Mouse (Mus musculus) heart, embryonic 16.5 days (tissue): ENCODE data around the gene Tifa. TPM values are rescaled to one million over a fixed set of nuclear protein-coding genes. Genes with fewer than 3 reads are reported as not detected.

Experiments used
- ATAC-seq: fragments of 200-750 bp; cut with Nextera tagmentation; replicated peaks from 2 replicates; pipeline ENCODE4 v1.8.0; 2017; ENCODE audit warnings: moderate number of reproducible peaks; ENCODE audit not compliant: insufficient read depth, low FRiP score; ENCODE audit errors: extremely low read depth
- H3K27ac ChIP-seq: fragments of 300-500 bp; sonication (generic); 2 replicates; pipeline ENCODE4 v1.5.1; 2014; ENCODE audit warnings: mild to moderate bottlenecking, low read length, control low read depth, moderate library complexity
- H3K27me3 ChIP-seq: fragments of 300-500 bp; sonication (generic); 2 replicates; pipeline ENCODE4 v1.6.1; 2014; ENCODE audit warnings: low read length, mixed read lengths; ENCODE audit not compliant: control insufficient read depth, insufficient read depth
- H3K36me3 ChIP-seq: fragments of 300-500 bp; sonication (generic); 2 replicates; pipeline ENCODE4 v1.6.1; 2014; ENCODE audit not compliant: control insufficient read depth, insufficient read depth
- H3K4me1 ChIP-seq: fragments of 300-500 bp; sonication (generic); 2 replicates; pipeline ENCODE4 v1.6.1; 2014; ENCODE audit warnings: low read length, mixed read lengths; ENCODE audit not compliant: control insufficient read depth, insufficient read depth
- H3K4me2 ChIP-seq: fragments of 300-500 bp; sonication (generic); 2 replicates; pipeline ENCODE4 v1.6.1; 2014; ENCODE audit warnings: low read depth, mild to moderate bottlenecking, control low read depth, low read length
- H3K4me3 ChIP-seq: fragments of 300-500 bp; sonication (generic); 2 replicates; pipeline ENCODE4 v1.5.1; 2014; ENCODE audit warnings: mild to moderate bottlenecking, control low read depth, low read length
- H3K9ac ChIP-seq: fragments of 300-500 bp; sonication (generic); 2 replicates; pipeline ENCODE4 v1.6.1; 2014; ENCODE audit warnings: low read length, control low read depth
- H3K9me3 ChIP-seq: fragments of 300-500 bp; sonication (generic); replicated peaks from 2 replicates; pipeline ENCODE4 v1.6.1; 2016; ENCODE audit warnings: low read length; ENCODE audit not compliant: control insufficient read depth
- WGBS: fragments of 180-500 bp; shearing (Covaris S2); extraction: QIAGEN DNeasy Blood & Tissue Kit; methylation state at CpG from one replicate; pipeline ENCODE4 v1.1.7; 2014; 5-methylcytosine and 5-hydroxymethylcytosine counted together
- polyA plus RNA-seq: library from polyadenylated mRNA; unstranded; fragments of >200 nt; fragmentation: Nextera tagmentation; extraction: Ambion mirVana; gene quantifications from 2 replicates; pipeline ENCODE4 v1.2.1, GENCODE M21; 2015

Tifa gene
- polyA plus RNA-seq, 1 experiment from 2014 or later: 4.0 TPM

DNA sequence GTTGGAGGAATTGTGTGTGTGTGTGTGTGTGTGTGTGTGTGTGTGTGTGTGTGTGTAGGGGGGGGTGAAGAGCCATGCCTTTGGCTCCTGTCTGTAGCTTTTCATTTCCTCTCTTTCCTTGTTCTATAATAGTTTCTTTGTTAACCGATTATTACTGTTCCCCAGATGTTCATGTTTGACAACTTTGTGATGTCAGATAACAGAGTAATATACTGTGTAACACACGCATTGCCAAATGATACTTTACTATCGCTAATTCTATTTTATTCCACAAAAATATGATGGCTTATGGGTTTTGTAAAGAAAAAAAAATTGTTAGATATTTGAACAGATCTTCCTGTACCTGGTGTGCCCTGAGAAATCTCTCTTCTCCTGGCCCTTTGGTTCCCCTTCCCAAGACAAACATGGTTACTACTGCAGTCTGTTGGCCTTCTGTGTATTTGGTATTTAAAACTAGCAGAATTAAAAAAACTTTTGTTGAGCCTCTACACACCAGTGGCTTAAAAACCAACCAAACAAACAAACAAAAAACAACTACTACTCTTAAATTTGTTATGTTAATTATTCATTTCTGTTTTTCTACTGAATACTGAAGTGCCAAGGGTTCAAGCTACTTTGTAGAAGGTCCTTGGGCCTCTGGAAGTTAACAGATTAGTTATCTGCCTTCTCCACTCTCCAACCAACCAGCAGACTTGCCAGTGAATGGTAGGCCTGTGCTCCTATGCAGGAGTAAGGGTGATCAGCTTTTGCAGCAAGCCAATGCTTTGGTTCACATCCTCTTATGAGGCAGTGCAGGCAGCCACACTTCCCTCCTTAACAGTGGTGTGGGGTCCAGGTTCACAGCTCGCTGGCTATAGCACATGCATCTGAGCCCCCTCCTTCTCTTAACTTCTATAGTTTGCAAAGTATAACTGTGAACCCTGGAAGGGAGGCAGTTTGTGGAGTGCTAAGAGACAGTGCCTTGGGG is 2.3 kb downstream of the Tifa start:
- Histone ChIP-seq H3K36me3 (no peaks in the 10 kb centered on the region), H3K9ac (no peak overlapping the region), H3K27ac (no peak overlapping the region), H3K4me2 (peak overlapping the region; percentile 100; the same call in 1 of the 2 replicates), H3K4me3 (peak overlapping the region; percentile 73; the same call in 1 of the 2 replicates), H3K4me1 (peaks cover 3% of the 10 kb centered on the region), H3K9me3 (peaks cover 3% of the 10 kb centered on the region; the same call in 1 of the 2 replicates), H3K27me3 (peaks cover 6% of the 10 kb centered on the region; the same call in 1 of the 2 replicates)
- ATAC-seq: no peak
- 61% methylated on average over 4 of the region's 4 CpGs for WGBS

DNA sequence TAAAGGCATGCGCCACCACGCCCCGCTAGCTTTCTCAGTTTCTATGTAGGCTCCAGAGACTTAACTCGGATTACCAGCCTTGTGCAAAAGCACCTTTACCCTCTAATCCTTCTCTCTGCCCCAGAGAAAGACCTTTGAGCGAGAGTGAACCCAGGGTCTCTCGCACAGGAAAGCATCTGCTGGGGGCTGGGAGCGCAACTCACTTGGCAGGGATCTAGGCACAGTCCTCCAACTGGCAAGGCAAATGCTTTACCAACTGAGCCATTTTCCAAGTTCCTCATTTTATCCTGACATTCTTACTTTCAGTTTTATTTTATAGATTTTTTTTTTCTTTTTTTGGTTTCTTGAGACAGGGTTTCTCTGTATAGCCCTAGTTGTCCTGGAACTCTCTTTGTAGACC is 3.4 kb downstream of the Tifa start:
- WGBS: 83% methylated on average over 7 of the region's 7 CpGs
- H3K4me2 ChIP-seq: no peak overlapping the region
- peaks cover 6% of the 10 kb centered on the region; the same call in 1 of the 2 replicates for H3K27me3 ChIP-seq
- H3K27ac ChIP-seq: no peak overlapping the region
- no peak overlapping the region for H3K9ac ChIP-seq
- ATAC-seq: no peak
- no peaks in the 10 kb centered on the region for H3K36me3 ChIP-seq
- H3K9me3 ChIP-seq: peaks cover 3% of the 10 kb centered on the region; the same call in 1 of the 2 replicates
- peaks cover 3% of the 10 kb centered on the region for H3K4me1 ChIP-seq
- H3K4me3 ChIP-seq: no peak overlapping the region

DNA sequence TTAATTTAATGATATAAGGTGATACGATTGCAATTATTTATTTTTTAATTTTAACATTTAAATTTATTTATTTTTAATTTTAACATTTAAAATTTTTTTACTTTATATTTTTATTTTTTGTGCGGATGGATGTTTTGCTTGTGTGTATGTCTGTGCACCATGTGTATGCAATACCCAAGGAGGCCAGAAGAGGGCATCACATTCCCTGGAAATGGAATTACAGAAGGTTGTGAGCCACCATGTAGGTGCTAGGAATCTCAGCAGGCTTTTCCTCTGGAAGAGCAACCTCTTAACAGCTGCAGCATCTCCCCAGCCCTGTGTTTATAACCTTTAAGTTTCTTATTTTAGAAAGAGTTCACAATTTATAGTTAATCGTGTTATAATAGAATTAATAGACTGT is 6.2 kb downstream of the Tifa start:
- Histone ChIP-seq H3K4me1 (no peaks in the 10 kb centered on the region; the same call in 1 of the 2 replicates), H3K36me3 (no peaks in the 10 kb centered on the region), H3K4me3 (no peak overlapping the region), H3K9ac (no peak overlapping the region), H3K9me3 (peaks cover 3% of the 10 kb centered on the region; the same call in 1 of the 2 replicates), H3K27me3 (no peaks in the 10 kb centered on the region), H3K27ac (no peak overlapping the region), H3K4me2 (no peak overlapping the region)
- ATAC-seq: no peak
- WGBS: 91% methylated on average over 3 of the region's 3 CpGs

DNA sequence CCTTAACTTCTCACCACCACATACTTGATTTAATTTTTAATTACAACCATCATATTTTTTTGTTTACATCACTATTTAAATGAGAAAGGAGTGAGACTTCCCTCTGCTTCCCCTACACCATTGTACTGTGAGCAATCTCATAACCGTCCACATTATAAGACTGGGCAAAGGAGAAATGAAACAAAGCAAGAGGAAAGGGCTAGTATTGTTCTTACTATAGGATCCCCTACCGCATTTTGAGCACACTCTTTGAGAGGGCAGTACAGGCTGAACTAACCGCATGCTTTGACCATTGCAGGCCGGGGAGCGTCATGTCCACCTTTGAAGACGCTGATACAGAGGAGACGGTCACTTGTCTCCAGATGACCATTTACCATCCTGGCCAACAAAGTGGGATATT is 6.7 kb downstream of the Tifa start:
- no peaks in the 10 kb centered on the region for H3K36me3 ChIP-seq
- H3K9ac ChIP-seq: no peak overlapping the region
- no peak overlapping the region for H3K27ac ChIP-seq
- WGBS: 92% methylated on average over 7 of the region's 7 CpGs
- no peaks in the 10 kb centered on the region for H3K27me3 ChIP-seq
- peaks cover 3% of the 10 kb centered on the region; the same call in 1 of the 2 replicates for H3K9me3 ChIP-seq
- ATAC-seq: no peak
- H3K4me2 ChIP-seq: no peak overlapping the region
- H3K4me1 ChIP-seq: no peaks in the 10 kb centered on the region
- no peak overlapping the region for H3K4me3 ChIP-seq

DNA sequence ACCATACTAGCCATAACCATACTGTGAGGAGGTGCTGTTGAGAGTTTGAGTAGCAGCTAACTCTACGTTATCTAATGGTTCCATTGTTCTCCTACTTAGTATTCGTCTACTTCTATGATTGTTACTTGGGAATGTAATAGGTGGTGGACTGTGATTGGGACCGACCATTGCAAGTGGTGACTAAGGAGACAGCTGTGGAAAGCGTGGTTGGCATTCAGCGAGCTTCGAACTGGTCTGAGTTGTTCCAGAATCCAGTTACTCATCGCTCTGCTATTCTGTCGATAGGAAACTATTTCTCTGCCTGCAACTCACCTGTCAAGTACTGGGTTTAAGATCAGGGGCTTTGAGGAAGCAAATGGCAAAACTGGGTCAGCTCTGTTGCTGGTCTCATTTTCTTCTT is 11.6 kb downstream of the Tifa start:
- ATAC-seq: no peak
- 82% methylated on average over 8 of the region's 8 CpGs for WGBS

DNA sequence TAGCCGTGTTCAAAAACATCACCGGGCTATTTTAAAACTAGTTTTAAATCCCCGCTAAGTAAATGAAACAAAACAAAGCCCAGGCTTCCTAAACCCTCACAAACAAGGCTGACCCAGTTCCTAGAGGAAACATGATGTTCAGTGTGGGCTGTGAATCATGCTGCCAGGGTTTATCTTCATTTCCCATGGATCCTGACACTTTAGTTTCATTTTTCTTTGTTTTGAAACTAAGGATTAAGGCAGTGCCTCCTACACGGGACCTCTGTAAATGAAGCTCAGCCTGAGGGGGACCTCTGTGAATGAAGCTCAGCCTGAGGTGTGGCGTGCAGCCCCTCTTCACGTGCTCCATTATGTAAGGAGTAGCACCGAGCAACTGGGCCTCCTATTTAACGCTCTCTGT is 13.2 kb downstream of the Tifa start:
- no peak for ATAC-seq

More for the DNA sequence above, 11.6 kb downstream of the Tifa start:
- Histone ChIP-seq H3K9ac (no peak overlapping the region), H3K36me3 (no peaks in the 10 kb centered on the region), H3K27me3 (no peaks in the 10 kb centered on the region), H3K4me3 (no peak overlapping the region), H3K27ac (no peak overlapping the region), H3K9me3 (no peaks in the 10 kb centered on the region), H3K4me1 (no peaks in the 10 kb centered on the region), H3K4me2 (no peak overlapping the region)

DNA sequence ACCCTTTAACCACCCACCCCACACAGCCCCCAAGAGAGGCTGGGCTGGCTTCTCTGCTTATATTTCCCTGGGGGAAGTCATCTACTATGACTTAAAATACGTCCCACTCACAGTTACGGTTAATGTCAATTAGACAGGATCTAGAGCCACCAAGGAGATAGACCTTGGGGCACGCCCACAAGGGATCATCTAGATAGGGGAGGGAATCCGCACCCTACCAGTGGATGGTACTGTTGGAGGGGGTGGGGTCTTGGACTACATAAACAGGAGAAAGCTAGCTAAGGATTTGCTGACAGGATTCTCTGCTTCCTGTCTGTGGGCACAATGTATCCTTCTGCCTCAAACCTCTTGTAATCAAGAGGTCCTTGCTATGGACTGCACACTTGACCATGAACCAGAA is 14.8 kb downstream of the Tifa start:
- Histone ChIP-seq H3K9me3 (no peaks in the 10 kb centered on the region), H3K4me2 (no peak overlapping the region), H3K9ac (no peak overlapping the region), H3K4me3 (no peak overlapping the region), H3K27me3 (no peaks in the 10 kb centered on the region), H3K27ac (no peak overlapping the region), H3K36me3 (peaks cover 15% of the 10 kb centered on the region; the same call in 1 of the 2 replicates), H3K4me1 (no peaks in the 10 kb centered on the region)
- ATAC-seq: no peak
- 86% methylated on average over 4 of the region's 4 CpGs for WGBS

More for the DNA sequence above, 13.2 kb downstream of the Tifa start:
- Histone ChIP-seq H3K27ac (no peak overlapping the region), H3K4me2 (peak overlapping the region; percentile 37), H3K27me3 (no peaks in the 10 kb centered on the region), H3K4me1 (no peaks in the 10 kb centered on the region), H3K9ac (no peak overlapping the region), H3K36me3 (peaks cover 6% of the 10 kb centered on the region; the same call in 1 of the 2 replicates), H3K4me3 (no peak overlapping the region; the same call in 1 of the 2 replicates), H3K9me3 (no peaks in the 10 kb centered on the region)
- WGBS: 40% methylated on average over 8 of the region's 8 CpGs

DNA sequence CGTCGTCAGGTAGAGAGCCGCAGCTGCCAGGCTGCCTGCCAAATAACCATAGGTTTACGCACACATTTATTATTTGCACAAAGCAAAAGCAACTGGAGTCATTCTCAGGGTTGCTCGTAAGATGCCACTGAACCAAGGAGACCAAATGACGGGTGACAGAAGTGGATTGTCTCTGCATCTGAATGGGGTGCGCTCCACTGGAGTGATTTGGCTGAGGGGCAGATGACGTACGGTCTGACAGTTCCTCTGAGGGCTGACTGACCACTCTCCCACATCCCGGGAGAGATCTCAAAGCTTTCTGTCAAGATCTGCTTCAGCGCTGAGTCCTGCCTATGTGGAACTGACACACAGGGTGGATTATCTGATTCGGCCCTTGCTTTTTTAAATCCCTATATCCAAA is 15.5 kb downstream of the Tifa start:
- H3K9me3 ChIP-seq: no peaks in the 10 kb centered on the region
- H3K27ac ChIP-seq: no peak overlapping the region
- H3K4me1 ChIP-seq: no peaks in the 10 kb centered on the region
- WGBS: 85% methylated on average over 12 of the region's 12 CpGs
- H3K36me3 ChIP-seq: peaks cover 15% of the 10 kb centered on the region; the same call in 1 of the 2 replicates
- H3K4me2 ChIP-seq: no peak overlapping the region
- no peak overlapping the region for H3K4me3 ChIP-seq
- H3K9ac ChIP-seq: no peak overlapping the region
- H3K27me3 ChIP-seq: no peaks in the 10 kb centered on the region
- ATAC-seq: no peak

DNA sequence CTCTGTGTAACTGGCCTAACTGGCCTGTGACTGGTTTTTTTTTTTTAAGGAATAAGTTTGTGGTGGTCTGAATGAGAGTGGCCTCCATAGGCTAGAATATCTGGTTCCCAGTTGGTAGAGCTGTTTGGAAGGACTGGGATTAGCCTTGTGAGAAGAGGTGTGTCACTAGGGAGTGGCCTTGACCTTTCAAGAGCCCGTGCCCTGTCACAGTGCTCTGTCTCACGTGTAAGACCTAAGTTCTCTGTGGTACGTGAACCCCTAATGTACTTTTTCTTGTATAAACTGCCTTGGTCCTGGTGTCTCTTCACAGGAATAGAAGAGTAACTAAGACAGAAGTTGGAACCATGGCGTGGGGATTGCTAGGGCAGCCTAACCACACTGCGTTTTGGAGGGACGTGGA is 16.4 kb downstream of the Tifa start:
- H3K4me2 ChIP-seq: no peak overlapping the region
- no peaks in the 10 kb centered on the region for H3K4me1 ChIP-seq
- peaks cover 17% of the 10 kb centered on the region; the same call in 1 of the 2 replicates for H3K36me3 ChIP-seq
- 87% methylated on average over 6 of the region's 6 CpGs for WGBS
- H3K27me3 ChIP-seq: no peaks in the 10 kb centered on the region
- ATAC-seq: no peak
- no peak overlapping the region for H3K4me3 ChIP-seq
- no peaks in the 10 kb centered on the region for H3K9me3 ChIP-seq
- H3K9ac ChIP-seq: no peak overlapping the region
- H3K27ac ChIP-seq: no peak overlapping the region
